Mouse (Mus musculus): ENCODE data around the gene Tbc1d15.

The Tbc1d15 gene

GRCm38 (mm10) chr10:115169410-115169809, 81.9 kb downstream of the Tbc1d15 start:
- DNase-seq (ENCODE audit: low read depth, low spot score), result no peak

- DNase-seq (ENCODE audit: low read depth, low spot score), result no peak
Observed at GRCm38 (mm10) chr10:115160289-115160688, 91.0 kb downstream of the Tbc1d15 start.
